Mouse (Mus musculus) forebrain, embryonic 15.5 days (tissue): ENCODE data around the gene Pam. TPM values are rescaled to one million over a fixed set of nuclear protein-coding genes. Genes with fewer than 3 reads are reported as not detected.
"Not testable (repeated sequence)": the region's sequence is repeated elsewhere in the genome, so short reads cannot be mapped to it uniquely, and the experiment has no call there.

Source experiments
- ATAC-seq: fragments of 200-750 bp; cut with Nextera tagmentation; replicated peaks from 2 replicates; pipeline ENCODE4 v1.8.0; 2017; ENCODE audit warnings: mild to moderate bottlenecking, moderate TSS enrichment, moderate library complexity
- H3K27ac ChIP-seq: fragments of 300-500 bp; sonication (generic); replicated peaks from 2 replicates; pipeline ENCODE4 v1.5.1; 2015; ENCODE audit warnings: mild to moderate bottlenecking, inconsistent platforms
- H3K27me3 ChIP-seq: fragments of 300-500 bp; sonication (generic); 2 replicates; pipeline ENCODE4 v1.6.1; 2015; ENCODE audit warnings: inconsistent platforms
- H3K36me3 ChIP-seq: fragments of 300-500 bp; sonication (generic); 2 replicates; pipeline ENCODE4 v1.6.1; 2015; ENCODE audit warnings: mild to moderate bottlenecking, inconsistent platforms
- H3K4me1 ChIP-seq: fragments of 300-500 bp; sonication (generic); 2 replicates; pipeline ENCODE4 v1.6.1; 2015; ENCODE audit warnings: inconsistent platforms
- H3K4me2 ChIP-seq: fragments of 300-500 bp; sonication (generic); replicated peaks from 2 replicates; pipeline ENCODE4 v1.6.1; 2015; ENCODE audit warnings: mild to moderate bottlenecking, inconsistent platforms
- H3K4me3 ChIP-seq: fragments of 300-500 bp; sonication (generic); 2 replicates; pipeline ENCODE4 v1.5.1; 2015; ENCODE audit warnings: mild to moderate bottlenecking, inconsistent platforms
- H3K9ac ChIP-seq: fragments of 300-500 bp; sonication (generic); replicated peaks from 2 replicates; pipeline ENCODE4 v1.6.1; 2015; ENCODE audit warnings: mild to moderate bottlenecking, inconsistent platforms
- H3K9me3 ChIP-seq: fragments of 300-500 bp; sonication (generic); 2 replicates; pipeline ENCODE4 v1.6.1; 2016; ENCODE audit warnings: inconsistent platforms
- WGBS: fragments of 180-500 bp; shearing (Covaris S2); methylation state at CpG from one replicate; pipeline ENCODE4 v1.1.7; 2015; ENCODE audit warnings: mixed read lengths; 5-methylcytosine and 5-hydroxymethylcytosine counted together
- polyA plus RNA-seq: library from polyadenylated mRNA; unstranded; fragments of >200 nt; fragmentation: Nextera tagmentation; extraction: Ambion mirVana; gene quantifications from 2 replicates; pipeline ENCODE4 v1.2.1, GENCODE M21; 2015

The Pam gene
- polyA plus RNA-seq, 1 experiment from 2014 or later, result 57.9 TPM

- H3K27me3 ChIP-seq, ATAC-seq, H3K9me3 ChIP-seq, H3K4me2 ChIP-seq, H3K9ac ChIP-seq, H3K36me3 ChIP-seq, H3K27ac ChIP-seq, H3K4me3 ChIP-seq: not testable (repeated sequence)
- WGBS, result 86% methylated on average over 4 of the region's 4 CpGs
- H3K4me1 ChIP-seq, result peaks cover 39% of the 10 kb centered on the region
Measured at GRCm38 (mm10) chr1:97765712-97766111, 329.7 kb downstream of the Pam start.

GRCm38 (mm10) chr1:97761477-97761876, 334.0 kb downstream of the Pam start:
- peaks cover 18% of the 10 kb centered on the region for H3K4me1 ChIP-seq
- no peak overlapping the region for H3K9ac ChIP-seq
- H3K27ac ChIP-seq, result no peak overlapping the region
- no peak overlapping the region for H3K4me2 ChIP-seq
- ATAC-seq, result no peak
- 71% methylated on average over 6 of the region's 6 CpGs for WGBS
- H3K4me3 ChIP-seq, result no peak overlapping the region
- no peaks in the 10 kb centered on the region for H3K27me3 ChIP-seq
- no peaks in the 10 kb centered on the region for H3K36me3 ChIP-seq
- no peaks in the 10 kb centered on the region for H3K9me3 ChIP-seq

GRCm38 (mm10) chr1:97760598-97760997, 334.8 kb downstream of the Pam start:
- H3K4me3 ChIP-seq, result no peak overlapping the region
- H3K9me3 ChIP-seq, result no peaks in the 10 kb centered on the region
- no peaks in the 10 kb centered on the region for H3K27me3 ChIP-seq
- peaks cover 2% of the 10 kb centered on the region; the same call in 1 of the 2 replicates for H3K36me3 ChIP-seq
- no peak overlapping the region for H3K9ac ChIP-seq
- ATAC-seq, result no peak
- WGBS, result 90% methylated on average over 7 of the region's 7 CpGs
- peaks cover 13% of the 10 kb centered on the region for H3K4me1 ChIP-seq
- no peak overlapping the region for H3K4me2 ChIP-seq
- H3K27ac ChIP-seq, result no peak overlapping the region

GRCm38 (mm10) chr1:97759841-97760240, 335.6 kb downstream of the Pam start:
- Histone ChIP-seq H3K4me3 (no peak overlapping the region), H3K4me2 (no peak overlapping the region), H3K4me1 (peaks cover 5% of the 10 kb centered on the region; the same call in 1 of the 2 replicates), H3K27ac (no peak overlapping the region), H3K9ac (no peak overlapping the region), H3K27me3 (no peaks in the 10 kb centered on the region), H3K36me3 (peaks cover 9% of the 10 kb centered on the region; the same call in 1 of the 2 replicates), H3K9me3 (no peaks in the 10 kb centered on the region)
- ATAC-seq, result no peak

GRCm38 (mm10) chr1:97754392-97754791, 341.1 kb downstream of the Pam start:
- Histone ChIP-seq H3K4me3 (no peak overlapping the region), H3K27ac (no peak overlapping the region), H3K36me3 (peaks cover 38% of the 10 kb centered on the region), H3K4me2 (no peak overlapping the region), H3K4me1 (no peaks in the 10 kb centered on the region), H3K9ac (no peak overlapping the region), H3K9me3 (no peaks in the 10 kb centered on the region), H3K27me3 (no peaks in the 10 kb centered on the region)
- 75% methylated on average over 4 of the region's 4 CpGs for WGBS
- no peak for ATAC-seq

GRCm38 (mm10) chr1:97753216-97753615, 342.2 kb downstream of the Pam start:
- no peaks in the 10 kb centered on the region for H3K4me1 ChIP-seq
- H3K36me3 ChIP-seq, result peaks cover 42% of the 10 kb centered on the region
- no peak for ATAC-seq
- H3K27ac ChIP-seq, result no peak overlapping the region
- H3K27me3 ChIP-seq, result no peaks in the 10 kb centered on the region
- no peak overlapping the region for H3K9ac ChIP-seq
- H3K9me3 ChIP-seq, result no peaks in the 10 kb centered on the region
- H3K4me2 ChIP-seq, result no peak overlapping the region
- no peak overlapping the region for H3K4me3 ChIP-seq

- WGBS, result 91% methylated on average over 3 of the region's 3 CpGs
- Histone ChIP-seq H3K4me2 (no peak overlapping the region), H3K4me3 (no peak overlapping the region), H3K9me3 (no peaks in the 10 kb centered on the region), H3K27me3 (no peaks in the 10 kb centered on the region), H3K9ac (no peak overlapping the region), H3K36me3 (peaks cover 55% of the 10 kb centered on the region), H3K4me1 (no peaks in the 10 kb centered on the region), H3K27ac (no peak overlapping the region)
- ATAC-seq, result no peak
Measured at GRCm38 (mm10) chr1:97748163-97748562, 347.3 kb downstream of the Pam start.

- no peak for ATAC-seq
- H3K4me2 ChIP-seq, result no peak overlapping the region
- 97% methylated on average over 7 of the region's 7 CpGs for WGBS
- peaks cover 53% of the 10 kb centered on the region for H3K36me3 ChIP-seq
- H3K27me3 ChIP-seq, result no peaks in the 10 kb centered on the region
- no peak overlapping the region for H3K9ac ChIP-seq
- H3K4me3 ChIP-seq, result no peak overlapping the region
- no peaks in the 10 kb centered on the region for H3K4me1 ChIP-seq
- H3K9me3 ChIP-seq, result no peaks in the 10 kb centered on the region
- no peak overlapping the region for H3K27ac ChIP-seq
Measured at GRCm38 (mm10) chr1:97746261-97746660, 349.2 kb downstream of the Pam start.

- Histone ChIP-seq H3K27ac (no peak overlapping the region), H3K4me2 (no peak overlapping the region), H3K27me3 (no peaks in the 10 kb centered on the region), H3K4me1 (no peaks in the 10 kb centered on the region), H3K36me3 (peaks cover 53% of the 10 kb centered on the region), H3K9me3 (no peaks in the 10 kb centered on the region), H3K9ac (no peak overlapping the region), H3K4me3 (no peak overlapping the region)
- ATAC-seq, result no peak
- 89% methylated on average over 4 of the region's 4 CpGs for WGBS
Measured at GRCm38 (mm10) chr1:97745712-97746111, 349.7 kb downstream of the Pam start.
